Mouse (Mus musculus): ENCODE measurements around the gene Chgb.

Chgb gene

DNA sequence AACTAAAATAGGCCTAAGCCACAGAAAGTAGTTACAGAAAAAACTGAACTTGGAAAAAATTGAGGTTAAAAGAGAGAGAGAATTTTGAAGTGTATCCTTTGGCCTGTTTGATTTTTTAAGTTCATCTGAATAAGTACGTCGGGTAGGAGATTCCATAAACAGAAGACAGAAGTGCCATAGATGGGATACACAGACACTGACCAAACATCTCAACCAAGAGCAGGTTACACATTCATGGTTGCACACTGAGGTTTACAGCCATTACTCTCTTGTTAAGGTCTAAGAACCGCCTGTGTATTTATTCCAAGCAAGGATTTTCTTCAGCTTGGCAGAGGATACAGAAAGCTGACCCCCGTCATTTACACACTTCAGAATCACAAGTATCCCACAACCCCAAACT is at the start of gene Chgb:
TSS of gene Chgb (plus strand) at position 301 of the 400 bp plus-strand sequence.
- in situ Hi-C loops (cut with MboI, MseI), result loop anchor here in 1 of 2 experiments (10.0 to 25.0 kb wide), 2 partner anchors 334 to 1669 kb away; no protein-coding TSS in a partner anchor

DNA sequence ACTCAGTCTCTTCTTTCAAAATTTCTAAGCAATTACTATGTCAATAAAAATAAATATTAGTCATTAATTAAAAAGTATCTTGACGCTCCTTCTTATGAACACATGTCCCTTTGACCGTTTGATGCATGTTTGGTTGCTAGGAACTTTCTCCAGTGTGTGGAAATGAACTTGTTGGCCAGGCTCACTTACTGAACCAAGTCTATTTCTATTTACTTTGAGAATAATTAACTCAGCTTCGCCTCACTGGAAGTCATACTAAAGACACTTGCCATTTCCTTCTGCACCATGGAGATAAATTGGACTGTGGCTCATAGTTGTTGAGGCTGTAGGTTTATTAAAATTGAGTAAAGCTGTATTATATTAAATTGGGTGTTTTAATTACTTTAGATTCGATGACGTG is 48.1 kb upstream of the Chgb start:
- in situ Hi-C loops (cut with MboI, MseI), result no loop called here

DNA sequence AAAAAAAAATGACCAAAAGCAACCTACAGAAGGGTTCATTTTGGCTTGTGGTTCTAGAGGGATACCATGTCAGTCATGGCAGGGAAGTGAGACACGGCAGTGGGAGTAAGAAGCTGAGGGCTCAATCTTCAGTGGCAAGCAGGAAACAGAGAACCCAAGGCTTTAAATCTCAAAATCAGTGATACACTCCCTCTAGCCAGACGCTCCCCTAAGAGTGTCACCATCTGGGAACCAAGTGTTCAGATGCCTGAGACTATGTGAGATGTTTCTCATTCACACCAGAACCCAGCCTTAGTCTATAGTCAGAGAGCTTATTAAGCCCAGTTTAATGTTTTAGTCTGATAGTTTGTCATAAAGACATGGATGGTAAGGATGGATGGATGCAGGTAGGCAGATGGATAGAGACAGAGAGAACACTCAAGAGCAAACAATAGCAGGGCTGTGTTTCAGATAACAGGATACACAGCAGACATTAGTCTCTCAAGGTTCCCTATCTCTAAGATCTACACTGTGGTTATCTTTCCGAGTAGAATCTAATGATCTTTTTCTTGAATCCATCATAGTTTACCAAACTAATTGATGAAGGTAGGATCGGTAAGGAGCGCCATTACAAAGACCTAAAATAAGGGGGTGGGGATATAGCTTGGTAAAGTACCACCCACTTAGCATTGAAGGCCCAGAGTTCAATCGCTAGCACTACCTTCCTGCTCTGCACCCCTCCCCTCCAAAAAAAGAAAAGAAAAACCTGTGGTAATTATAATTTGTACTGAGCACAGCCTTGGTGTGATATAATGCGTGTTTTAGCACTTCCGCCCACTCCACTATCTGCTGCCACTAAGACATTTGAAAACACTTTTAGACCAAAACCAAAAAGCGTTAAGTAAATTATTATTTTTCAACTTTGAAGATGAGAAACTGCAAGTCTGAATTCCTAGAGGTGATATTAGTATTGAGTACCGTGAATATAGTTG is 47.2 kb upstream of the Chgb start:
- in situ Hi-C loops (cut with MboI, MseI), result no loop called here

DNA sequence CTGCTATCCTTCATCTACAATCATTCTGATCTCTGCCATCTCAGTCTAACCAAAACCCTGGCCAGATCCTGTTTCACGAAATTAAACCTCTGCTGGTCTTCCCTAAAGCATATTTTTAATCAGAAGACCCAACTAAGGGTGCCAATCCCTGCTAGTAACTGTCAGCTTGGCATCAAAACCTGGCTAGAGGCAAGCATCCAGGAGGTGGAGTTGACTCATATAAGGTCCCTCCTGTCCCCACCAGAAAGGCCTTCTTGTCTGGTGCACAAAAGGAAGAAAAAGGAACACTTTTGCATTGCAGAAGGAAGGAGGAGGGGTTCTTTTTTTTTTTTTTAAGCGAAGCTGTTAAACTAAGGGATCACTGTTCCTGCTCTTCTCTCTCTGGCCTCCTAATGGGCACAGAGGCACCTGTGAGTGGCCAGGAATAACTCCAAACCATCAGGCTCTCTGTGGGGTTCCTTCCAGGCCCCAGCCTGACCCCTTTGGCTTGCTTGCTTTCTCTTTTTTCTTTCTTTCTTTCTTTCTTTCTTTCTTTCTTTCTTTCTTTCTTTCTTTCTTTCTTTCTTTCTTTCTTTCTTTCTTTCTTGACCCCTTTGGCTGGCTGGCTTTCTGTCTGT is 42.2 kb upstream of the Chgb start:
- in situ Hi-C loops (cut with MboI, MseI), result no loop called here

DNA sequence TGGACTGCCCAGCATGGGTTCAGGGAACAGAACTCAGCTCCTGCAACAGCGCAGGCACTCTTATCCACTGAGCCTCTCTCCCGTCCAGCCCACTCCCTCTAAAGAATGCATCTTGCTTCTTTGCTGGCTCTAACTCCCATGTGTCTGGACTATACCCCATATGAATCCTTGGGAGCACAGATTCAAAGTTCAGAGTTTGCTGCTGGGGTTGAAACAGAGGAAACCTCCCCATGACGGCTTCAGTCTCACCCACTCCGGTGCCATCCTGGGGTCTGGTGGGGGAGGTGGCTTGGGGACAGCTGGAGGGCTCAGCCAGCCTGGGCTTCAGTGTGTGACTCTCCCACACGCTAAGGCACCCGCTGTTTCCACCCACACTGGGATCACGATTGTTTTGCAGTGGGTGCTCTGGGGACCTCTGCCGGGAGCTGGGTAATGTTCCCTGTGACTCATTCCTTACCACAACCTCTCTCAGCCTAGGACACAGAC is 39.2 kb upstream of the Chgb start:
- in situ Hi-C loops (cut with MboI, MseI), result loop anchor here in 1 of 2 experiments (10.0 kb wide), 1 partner anchor 1153 kb away; no protein-coding TSS in a partner anchor

DNA sequence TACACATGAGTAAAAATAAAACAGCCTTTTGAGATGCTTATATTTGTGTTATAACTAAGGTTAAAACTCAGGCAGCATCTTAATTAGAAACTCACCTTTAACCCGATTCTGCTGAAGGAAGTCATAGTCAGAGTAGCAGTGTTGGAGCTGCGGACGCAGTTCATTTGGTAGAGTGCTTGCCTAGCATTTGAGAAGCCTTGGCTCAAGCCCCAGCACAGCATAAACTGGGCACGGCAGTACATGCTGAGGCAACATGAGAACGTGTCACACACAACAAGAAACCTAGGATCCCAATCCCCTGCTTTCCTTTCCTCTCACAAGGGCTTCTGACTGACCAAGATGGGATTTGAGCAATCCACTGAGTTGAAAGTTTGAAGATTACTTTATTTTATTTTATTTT is 36.2 kb upstream of the Chgb start:
- in situ Hi-C loops (cut with MboI, MseI), result loop anchor here in 1 of 2 experiments (10.0 kb wide), 1 partner anchor 1150 kb away; no protein-coding TSS in a partner anchor

DNA sequence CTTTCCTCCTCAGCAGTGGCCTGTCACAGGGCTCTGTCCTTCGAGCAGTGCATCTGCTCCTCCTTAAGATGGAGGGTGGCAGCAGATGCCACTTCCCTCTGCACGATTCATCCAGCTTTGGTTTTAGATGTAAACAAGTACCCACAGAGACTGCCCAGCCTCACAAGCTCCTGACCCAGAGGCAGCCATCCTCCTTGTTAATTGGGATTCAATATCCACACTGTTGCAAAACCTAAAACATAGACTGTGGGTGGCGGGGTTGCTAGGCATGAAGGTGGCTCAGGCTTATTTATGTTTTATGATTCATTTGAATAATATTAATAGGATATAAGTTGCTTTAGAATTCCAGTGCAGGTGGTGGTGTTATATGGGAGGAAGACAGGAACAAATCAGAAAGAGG is 35.0 kb upstream of the Chgb start:
- in situ Hi-C loops (cut with MboI, MseI), result loop anchor here in 1 of 2 experiments (10.0 kb wide), 1 partner anchor 1149 kb away; no protein-coding TSS in a partner anchor

DNA sequence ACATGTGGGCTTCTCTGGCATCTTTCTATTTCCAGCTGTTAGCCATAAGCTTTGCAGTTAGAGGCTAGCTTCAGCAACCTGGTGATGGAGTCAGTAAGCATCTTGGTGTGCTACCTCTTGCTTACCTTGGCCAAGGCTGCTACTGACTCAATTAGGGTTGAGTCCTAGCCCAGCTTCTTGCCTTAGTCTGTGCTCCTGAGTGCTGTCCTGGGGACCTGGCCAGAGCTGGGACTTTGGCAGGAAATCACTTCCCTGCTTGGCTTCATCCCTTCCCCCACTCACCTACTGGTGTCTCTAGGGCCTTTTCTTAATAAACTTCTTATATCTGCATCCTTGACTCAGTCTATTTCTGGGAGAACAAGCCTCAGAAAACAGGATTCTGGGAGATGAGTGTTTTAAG is 30.4 kb upstream of the Chgb start:
- in situ Hi-C loops (cut with MboI, MseI), result no loop called here

DNA sequence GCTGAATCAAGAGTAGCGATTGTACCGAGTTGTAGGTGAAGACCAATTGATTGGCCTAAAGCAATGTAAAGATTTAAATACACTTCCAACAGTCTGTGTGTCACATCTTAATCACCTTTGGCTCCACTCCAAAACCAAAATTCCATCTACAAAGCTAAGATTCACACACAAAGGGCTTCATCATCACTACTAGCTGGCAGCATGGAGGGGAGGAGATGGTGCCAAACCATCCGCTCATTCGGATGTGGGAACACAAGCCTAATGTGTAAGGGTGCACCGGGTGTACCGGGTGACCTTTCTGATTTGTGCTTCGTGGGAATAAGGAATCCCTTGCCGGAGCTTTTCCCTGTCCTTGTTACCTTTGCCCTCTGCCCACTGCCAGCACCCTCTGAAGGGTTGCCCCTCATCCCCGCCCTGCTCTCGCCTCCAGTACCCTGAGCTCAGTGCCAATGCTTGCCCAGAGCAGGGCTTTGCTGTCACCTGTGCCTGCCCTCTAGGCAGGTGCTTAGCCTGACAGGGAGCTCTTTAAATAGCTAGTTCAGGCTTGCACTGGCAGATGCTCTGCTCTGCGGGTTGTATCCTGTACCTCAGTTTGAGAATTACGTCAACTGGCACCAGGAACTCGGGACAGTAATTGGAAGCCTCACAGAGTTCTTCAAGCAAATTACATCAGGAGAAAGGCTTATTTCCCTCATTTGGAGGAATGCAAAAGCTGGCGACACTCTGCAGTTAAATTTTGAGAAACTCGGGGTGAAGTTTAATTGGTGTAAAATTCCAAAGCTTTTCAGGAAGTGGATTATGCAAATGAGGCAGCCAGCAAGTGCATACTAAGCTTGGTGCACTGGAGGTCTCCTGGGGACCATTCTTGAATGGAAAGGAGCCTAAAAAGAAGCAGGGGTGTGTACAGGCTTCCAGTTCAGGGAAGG is 29.7 kb upstream of the Chgb start:
- in situ Hi-C loops (cut with MboI, MseI), result no loop called here

DNA sequence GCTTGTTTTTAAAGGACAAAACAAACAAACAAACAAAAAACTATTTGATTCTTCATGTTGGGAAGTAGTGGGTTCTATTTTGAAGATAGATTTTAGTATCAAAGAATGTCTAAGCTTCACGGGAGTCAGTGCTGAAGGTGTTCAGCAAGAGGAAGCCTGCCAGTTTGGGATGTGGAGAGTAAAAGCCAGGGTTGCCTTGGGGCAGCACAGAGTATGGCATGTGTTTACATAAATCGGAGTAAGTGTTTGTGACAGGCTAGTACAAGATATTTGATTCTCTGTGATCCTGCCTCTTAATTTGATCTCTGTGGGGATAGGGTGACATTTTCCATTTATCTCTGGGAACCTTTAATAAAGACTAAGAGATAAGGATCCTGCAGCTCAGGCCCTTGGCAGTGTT is 28.7 kb upstream of the Chgb start:
- in situ Hi-C loops (cut with MboI, MseI), result no loop called here

DNA sequence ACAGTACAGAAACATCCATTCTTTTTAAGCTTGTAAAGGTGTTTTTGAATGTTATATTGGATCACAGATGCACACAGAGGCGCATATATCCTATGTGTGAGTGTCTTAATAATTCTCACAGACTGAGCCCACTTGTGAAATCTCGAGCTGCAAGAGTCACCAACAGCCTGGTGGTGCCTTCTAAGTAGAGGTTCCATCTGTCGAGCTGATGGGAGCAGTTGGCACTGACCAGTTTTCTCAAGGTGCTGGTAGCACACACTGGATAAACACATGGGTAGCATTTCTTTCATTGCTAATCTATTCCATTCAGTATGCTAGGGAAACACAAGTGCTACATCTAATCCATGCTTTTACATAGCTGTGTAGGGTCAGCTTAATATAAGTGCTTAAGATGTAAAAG is 27.9 kb upstream of the Chgb start:
- in situ Hi-C loops (cut with MboI, MseI), result no loop called here

DNA sequence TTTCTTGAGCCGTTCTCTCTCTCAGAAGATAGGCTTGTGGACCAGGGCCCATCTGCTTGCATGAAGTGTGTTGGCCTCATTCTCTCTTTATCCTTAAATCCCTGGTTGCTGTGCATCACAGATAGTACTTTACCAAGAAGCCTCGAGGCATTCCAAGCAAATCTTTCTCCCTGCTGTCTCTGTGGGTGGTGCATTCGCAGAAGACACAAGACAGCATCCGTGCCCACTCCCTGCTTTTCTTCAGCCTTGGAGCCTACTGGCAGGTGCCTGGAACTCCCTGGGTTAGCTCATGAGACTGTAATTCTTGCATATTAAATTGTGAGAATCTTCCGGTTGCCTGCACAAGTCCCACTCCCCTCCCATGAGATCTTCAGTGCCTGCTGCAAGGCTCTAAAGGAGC is 23.2 kb upstream of the Chgb start:
- in situ Hi-C loops (cut with MboI, MseI), result no loop called here

DNA sequence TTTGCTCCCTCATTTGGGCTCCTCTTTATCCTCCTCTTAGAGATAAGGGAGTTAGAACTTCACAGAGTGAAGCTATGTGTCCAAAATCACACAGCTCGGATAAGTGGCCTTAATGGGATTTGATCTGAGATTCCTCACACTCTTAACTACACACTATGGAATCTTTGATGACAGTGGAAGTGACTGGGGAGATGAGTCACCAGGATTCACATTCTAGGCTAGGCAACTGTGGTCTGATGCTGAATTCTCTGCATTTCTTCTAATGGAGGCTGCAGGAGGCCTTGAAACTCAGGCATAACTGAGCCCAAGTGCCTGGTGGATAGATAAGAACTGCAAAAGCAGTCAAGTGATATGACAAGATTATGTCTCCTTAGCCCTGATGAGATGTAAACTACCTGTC is 10.3 kb upstream of the Chgb start:
- in situ Hi-C loops (cut with MboI, MseI), result no loop called here

DNA sequence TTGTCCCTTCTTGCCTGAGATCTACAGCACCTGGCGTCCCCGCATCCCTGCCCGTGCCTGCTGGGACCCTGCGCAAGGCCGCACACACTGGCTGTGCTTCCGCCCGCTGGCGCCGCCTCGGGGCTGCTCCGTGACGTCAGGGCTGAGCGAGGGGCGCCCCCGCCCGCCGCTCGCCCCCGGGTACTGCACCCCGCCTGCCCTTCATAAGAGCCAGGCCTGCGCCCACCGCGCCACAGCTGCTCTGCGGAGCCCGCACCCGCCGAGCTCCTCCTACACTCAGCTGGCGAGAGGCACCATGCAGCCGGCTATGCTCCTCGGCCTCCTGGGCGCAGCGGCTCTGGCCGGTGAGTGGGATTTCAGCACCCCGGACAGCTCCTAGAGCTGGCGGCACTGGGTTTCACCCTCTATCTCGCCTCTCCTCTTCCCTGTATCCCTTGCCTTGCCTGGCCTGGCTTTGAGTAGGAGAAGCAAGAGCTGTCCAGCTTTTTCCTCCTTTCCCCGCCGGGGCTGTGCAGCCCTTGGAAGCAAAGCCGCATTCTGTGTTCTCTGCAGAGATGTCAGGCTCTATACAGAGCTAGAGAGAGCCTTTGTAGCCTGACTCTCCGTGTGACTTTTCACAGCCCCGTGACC is 476 bp downstream of the Chgb start:
- in situ Hi-C loops (cut with MboI, MseI), result loop anchor here in 1 of 2 experiments (10.0 to 25.0 kb wide), 2 partner anchors 333 to 1669 kb away; no protein-coding TSS in a partner anchor

DNA sequence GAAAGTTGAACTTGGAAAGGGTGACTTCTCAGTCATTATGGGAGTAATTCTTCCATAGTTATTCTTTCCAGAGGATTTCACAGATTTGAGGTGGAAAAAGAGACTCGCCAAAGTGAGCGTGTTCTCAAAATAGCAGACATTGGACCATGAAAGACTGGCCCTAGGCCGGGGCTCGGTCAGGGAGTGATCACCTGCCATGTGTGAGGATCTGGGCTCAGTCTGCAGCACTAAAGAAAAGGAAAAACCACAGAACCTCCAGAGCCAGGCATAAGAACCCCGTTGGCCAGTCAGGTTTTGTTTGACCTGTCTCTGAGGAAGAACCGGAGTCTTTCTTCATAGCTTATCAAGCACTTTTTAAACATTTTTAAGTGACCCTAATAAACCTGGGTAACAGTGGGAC is 3.0 kb downstream of the Chgb start:
- in situ Hi-C loops (cut with MboI, MseI), result loop anchor here in 1 of 2 experiments (10.0 to 25.0 kb wide), 2 partner anchors 331 to 1672 kb away; no protein-coding TSS in a partner anchor

DNA sequence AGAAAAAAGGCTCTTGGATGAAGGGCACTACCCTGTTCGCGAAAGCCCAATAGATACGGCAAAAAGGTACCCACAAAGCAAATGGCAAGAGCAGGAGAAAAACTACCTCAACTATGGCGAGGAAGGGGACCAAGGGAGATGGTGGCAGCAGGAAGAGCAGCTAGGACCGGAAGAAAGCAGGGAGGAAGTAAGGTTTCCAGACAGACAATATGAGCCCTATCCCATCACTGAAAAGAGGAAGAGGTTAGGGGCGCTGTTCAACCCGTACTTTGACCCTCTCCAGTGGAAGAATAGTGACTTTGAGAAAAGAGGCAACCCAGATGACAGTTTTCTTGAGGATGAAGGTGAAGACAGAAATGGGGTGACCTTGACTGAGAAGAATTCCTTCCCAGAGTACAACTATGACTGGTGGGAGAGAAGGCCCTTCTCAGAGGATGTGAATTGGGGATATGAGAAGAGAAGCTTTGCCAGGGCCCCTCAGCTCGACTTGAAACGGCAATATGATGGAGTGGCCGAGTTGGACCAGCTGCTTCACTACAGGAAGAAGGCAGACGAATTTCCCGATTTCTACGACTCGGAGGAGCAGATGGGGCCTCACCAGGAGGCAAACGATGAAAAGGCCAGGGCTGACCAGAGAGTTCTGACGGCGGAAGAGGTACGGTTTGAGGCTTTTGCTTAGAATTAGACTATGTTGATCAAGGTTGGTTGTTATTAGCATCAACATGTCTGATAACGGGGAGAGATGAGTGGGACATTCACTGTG is 12.5 kb downstream of the Chgb start:
- in situ Hi-C loops (cut with MboI, MseI), result loop anchor here in 1 of 2 experiments (25.0 kb wide), 1 partner anchor 1681 kb away; no protein-coding TSS in a partner anchor

DNA sequence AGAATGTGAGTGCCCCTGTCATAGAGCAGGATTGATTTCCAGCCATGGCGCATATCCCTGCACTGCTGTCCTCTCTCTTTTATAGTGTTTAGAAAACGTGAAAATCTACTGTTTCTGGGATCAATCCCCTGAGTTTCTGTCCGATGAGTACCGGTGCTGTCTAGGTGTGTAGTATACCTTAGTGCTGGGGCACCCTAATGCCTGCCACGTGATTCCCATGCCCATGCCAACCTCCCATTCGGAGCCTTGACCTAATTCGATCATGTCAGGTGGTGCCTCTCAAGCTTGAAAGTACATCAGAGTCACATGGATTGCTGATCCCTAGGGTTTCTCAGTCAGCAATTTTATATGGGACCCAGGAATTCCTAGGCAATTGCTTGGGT is 13.1 kb downstream of the Chgb start:
- in situ Hi-C loops (cut with MboI, MseI), result loop anchor here in 1 of 2 experiments (25.0 kb wide), 1 partner anchor 1682 kb away; no protein-coding TSS in a partner anchor

DNA sequence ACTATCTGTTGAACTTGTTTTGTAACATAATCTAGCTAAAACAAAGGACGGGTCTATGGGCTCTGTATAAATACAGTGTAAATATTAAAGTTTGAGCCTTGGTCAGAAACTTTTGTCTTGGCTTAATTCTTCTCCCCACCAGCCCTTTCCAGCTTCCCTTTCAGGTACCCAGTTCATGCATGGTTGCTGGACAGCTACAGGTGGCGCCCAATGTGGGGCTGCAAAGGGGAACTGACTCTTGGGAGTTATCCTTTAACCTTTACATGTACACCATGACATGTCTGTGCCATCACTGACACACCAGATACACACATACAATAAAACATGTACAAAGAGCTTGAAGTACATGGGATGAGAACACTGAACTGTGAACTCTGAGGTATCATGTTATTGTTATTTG is 21.9 kb downstream of the Chgb start:
- in situ Hi-C loops (cut with MboI, MseI), result no loop called here

DNA sequence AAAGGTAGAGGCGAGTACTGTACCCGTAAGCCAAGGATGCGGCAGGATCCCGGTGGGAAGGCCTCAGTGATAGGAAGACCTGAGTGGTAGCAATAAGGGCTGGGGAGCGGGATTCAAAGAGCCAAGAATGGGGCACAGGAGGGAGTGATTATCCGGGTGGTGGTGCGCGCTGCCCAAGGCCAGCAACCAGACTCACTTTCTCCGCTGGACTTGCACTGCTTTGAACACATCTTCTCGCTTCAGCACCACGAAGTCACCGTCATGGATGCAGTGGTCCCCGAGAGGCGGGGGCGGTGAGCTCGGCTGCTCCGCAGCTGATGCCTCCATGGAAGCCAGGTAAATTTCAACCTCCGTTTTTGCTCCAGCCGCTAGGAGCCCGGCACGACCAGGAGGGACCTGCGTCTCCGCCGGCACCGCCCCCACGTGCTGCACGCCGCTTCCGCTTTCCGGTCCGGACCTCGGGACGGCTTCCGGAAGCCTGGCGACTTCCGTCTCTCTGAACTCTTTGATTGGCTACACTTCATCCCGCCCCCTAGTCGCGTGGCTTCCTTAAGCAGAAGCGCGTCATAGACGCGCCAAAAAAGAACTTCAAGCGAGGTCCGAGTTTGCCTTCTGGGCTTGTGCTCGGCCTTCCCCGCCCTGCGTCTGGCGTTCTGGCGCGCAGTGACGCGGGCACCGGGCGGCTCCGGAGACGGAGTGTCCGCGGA is 34.7 kb downstream of the Chgb start, which contains the start of the genes Trmt6 and Mcm8:
TSS of gene Trmt6 (minus strand) at position 448 of the 707 bp plus-strand sequence.
TSS of gene Mcm8 (plus strand) at position 534 of the 707 bp plus-strand sequence.
- in situ Hi-C loops (cut with MboI, MseI), result no loop called here
